Mouse (Mus musculus): ENCODE data around the gene Aspdh.

Aspdh gene

DNA sequence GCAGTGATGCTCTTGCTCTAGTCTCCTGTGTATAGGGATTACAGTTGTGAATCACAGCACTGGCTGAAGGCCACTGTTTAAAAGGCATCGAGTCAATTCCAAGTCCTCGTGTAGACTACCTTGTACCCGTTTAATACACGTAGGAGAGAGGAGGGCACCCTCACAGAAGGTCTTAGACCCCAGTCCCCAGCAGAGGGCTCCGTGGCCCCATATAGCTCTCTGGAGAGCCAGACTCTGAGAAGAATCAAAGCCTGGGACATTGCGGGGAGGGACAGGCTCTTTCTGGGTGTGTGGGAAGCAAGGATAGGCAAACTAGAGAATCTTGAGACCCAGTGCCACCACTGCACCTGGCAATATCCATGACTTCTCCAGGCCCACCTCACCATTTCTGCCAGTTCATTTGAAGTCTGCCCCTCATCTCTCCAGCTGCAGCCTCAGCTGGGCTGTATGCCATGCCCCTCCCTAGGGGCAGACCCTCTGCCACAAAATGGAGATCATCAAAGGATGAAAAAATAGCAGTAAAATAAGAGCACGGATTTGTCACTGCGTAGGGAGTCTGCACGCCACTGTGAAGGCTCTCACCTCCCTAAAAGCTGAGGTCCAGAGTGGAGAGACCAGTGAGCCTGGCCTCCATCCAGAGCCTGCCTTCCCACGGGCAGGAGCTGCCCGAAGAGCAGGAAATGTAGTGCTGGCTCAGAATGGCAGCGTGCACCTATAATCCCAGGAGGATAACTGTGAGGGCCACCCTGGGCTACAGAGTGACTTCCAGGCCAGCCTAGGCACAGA, 18.9 kb upstream of the Aspdh start:
- no peak for DNase-seq (ENCODE audit: low spot score in 2 of 2)

DNA sequence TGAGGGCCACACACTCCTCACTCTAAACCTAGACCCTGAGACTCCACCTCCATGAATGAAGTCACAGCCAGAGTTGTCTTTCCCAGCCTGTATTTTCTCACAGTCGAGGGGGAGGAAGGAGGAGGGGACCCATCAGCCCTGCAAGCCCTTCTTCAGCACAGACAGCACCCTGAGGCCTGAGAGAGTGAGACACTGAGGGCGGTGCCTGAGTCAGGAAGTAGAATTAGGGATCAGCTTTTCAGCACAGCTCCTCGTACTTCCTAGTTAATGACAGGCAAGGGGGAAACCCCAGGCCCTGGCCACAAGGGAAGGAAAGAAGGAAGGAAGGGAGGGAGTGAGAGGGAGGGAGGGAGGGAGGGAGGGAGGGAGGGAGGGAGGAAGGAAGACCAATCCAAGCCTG, 11.9 kb upstream of the Aspdh start:
- no peak for DNase-seq (ENCODE audit: low spot score in 2 of 2)

DNA sequence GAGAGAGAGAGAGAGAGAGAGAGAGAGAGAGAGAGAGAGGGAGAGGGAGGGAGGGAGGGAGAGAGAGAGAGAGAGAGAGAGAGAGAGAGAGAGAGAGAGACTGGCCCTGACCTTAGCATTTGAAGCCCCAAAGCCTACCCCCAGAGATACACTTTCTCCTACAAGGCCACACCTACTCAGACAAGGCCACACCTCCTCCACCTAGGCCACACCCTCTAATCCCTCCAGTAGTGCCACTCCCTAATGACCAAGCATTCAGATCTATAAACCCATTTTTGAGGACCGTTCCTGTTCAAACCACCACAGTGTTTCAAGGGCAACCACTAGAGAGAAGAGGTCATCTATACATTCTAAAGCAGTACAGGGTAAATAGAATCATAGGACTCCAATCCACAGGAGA, 8.9 kb upstream of the Aspdh start:
- DNase-seq (ENCODE audit: low spot score in 2 of 2): peak in 1 of 2 experiments; percentile 0

DNA sequence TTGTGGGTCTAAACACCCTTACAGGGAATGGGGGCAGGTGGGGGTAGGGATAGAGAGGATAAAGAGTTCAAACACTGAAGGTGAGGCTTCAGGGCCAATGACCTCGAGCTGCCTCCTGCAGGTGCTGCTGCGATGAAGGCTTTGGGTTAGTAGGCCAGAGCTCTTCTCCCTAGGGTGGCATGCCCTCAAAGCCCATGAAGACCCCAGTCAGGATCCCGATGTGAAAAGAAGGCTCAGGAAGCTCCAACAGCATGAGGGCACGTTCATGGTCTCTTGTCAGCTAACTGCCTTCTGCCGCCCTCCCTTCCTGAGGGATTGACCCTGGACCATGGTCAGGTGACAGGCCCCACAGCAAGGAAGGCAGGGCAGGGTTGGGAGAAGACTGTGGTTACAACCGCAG, 5.1 kb upstream of the Aspdh start:
- DNase-seq (ENCODE audit: low spot score in 2 of 2): no peak

DNA sequence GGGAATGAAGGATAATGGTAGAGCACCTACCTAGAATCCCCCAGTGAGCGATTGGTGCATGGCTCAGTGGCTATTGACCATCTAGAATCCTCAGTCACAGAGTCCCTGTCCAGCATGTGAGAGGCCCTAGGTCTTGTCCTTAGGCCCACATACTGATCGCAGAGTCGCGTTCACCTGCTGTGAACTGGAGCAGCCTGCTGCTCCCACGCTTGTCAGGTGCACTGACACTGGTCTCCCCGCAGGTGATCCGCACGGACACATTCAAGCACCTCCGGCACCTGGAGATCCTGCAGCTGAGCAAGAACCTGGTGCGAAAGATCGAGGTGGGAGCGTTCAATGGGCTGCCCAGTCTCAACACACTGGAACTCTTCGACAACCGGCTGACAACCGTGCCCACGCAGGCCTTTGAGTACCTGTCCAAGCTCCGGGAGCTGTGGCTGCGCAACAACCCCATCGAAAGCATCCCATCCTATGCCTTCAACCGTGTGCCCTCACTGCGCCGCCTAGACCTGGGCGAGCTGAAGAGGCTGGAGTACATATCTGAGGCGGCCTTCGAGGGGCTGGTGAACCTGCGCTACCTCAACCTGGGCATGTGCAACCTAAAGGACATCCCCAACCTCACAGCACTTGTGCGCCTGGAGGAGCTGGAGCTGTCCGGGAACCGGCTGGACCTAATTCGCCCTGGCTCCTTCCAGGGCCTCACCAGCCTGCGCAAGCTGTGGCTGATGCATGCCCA, 4.3 kb upstream of the Aspdh start:
- no peak for DNase-seq (ENCODE audit: low spot score in 2 of 2)

DNA sequence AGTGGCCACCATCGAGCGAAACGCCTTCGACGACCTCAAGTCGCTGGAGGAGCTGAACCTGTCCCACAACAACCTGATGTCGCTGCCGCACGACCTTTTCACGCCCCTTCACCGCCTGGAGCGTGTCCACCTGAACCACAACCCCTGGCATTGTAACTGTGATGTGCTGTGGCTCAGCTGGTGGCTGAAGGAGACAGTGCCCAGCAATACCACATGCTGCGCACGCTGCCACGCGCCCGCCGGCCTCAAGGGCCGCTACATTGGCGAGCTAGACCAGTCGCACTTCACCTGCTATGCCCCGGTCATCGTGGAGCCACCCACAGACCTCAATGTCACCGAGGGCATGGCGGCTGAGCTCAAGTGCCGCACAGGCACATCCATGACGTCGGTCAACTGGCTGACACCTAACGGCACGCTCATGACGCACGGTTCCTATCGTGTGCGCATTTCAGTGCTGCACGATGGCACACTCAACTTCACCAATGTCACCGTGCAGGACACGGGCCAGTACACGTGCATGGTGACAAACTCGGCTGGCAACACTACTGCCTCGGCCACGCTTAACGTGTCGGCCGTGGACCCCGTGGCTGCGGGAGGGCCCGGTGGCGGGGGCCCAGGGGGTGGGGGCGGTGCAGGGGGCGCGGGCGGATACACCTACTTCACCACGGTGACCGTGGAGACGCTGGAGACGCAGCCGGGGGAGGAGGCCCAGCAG, 3.5 kb upstream of the Aspdh start:
- DNase-seq (ENCODE audit: low spot score in 2 of 2): no peak

DNA sequence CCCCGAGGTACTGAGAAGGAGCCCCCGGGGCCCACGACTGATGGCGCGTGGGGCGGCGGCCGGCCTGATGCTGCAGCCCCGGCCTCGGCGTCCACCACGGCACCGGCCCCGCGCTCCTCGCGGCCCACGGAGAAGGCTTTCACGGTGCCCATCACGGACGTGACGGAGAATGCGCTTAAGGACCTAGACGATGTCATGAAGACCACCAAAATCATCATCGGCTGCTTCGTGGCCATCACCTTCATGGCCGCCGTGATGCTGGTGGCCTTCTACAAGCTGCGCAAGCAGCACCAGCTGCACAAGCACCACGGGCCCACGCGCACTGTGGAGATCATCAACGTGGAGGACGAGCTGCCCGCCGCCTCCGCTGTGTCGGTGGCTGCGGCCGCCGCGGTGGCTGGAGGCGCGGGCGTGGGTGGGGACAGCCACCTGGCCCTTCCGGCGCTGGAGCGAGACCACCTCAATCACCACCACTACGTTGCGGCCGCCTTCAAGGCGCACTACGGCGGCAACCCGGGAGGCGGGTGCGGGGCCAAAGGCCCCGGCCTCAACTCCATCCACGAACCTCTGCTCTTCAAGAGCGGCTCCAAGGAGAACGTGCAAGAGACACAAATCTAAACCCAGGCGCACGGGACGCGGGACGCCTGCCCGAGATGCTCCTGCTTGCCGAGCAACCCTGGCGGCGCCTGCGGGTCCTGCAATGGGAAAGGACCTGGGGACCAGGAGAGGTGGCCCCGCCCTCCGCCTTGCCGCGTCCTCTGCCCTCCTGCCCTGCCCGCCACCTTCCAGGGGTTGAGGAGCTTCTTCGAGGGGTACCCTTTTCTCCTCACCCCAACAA, 2.8 kb upstream of the Aspdh start:
- no peak for DNase-seq (ENCODE audit: low spot score in 2 of 2)

DNA sequence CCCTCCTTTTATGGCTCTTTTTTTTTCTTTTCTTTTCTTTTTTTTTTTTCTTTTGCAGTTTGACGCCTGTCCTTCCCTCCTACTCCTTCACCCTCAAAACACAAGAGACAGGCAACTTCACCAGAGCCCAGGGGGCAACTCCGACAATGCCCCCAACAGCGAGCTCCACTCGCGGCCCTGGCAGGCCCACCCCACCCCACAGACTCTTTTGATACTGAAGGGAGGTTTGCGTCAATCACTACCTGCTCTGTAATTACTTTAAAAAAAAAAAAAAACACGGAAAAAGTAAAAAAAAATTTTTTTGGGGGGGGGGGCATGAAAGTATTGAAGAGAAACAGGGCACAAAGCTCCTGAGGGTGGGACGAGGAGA, 2.1 kb upstream of the Aspdh start:
- DNase-seq (ENCODE audit: low spot score in 2 of 2): no peak

DNA sequence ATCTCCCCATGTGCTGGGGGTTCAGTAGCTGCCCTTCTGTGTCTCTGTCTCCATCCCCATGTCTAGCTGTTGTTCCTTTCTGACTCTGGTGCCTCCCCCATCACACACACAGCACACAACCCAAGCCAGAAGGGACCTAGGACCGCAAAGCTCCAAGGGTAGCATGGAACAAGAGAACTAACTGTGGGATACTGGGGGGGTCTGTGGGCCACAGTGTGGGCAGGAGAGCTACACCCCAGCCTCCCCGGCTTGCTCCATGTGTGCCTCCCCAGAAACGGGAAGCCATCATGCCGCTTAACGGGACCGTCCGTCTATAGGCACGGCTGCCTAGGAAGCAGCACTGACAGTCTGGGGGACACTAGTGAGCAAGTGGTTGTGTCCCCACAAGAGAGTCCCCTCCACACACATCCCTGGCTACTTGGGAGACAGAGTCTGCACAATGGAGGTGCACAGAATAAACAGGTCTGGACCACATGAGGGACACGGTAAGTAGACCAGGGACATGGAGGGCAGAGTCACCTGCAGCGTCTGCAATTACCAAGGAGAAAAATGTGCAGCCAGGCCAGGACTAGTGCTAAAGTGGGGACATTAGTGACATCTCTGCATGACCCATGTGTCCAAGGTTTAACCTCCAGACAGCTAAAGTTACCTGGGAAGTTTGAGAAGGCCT, 1.5 kb upstream of the Aspdh start:
- DNase-seq (ENCODE audit: low spot score in 2 of 2): no peak

DNA sequence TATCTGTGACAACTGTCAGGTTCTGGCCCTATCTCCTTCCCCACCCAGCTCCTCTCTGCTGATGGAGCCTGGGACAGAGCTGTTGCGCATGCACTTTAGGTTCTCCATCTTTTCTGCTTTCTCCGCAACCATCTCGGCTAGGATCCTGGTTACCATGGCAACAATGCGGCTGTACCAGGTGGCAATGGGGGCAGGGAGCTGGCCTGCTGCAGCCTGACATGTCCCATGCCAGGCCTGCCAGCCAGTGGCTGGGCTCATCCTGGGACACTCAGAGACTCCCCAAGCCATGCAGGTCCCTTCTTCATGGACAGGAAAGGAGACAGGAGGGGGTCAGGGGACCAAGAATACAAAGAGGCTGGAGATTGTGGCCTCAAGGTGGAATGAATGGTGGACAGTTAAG, 680 bp upstream of the Aspdh start:
- peak in 1 of 2 experiments; percentile 63 for DNase-seq (ENCODE audit: low spot score in 2 of 2)

DNA sequence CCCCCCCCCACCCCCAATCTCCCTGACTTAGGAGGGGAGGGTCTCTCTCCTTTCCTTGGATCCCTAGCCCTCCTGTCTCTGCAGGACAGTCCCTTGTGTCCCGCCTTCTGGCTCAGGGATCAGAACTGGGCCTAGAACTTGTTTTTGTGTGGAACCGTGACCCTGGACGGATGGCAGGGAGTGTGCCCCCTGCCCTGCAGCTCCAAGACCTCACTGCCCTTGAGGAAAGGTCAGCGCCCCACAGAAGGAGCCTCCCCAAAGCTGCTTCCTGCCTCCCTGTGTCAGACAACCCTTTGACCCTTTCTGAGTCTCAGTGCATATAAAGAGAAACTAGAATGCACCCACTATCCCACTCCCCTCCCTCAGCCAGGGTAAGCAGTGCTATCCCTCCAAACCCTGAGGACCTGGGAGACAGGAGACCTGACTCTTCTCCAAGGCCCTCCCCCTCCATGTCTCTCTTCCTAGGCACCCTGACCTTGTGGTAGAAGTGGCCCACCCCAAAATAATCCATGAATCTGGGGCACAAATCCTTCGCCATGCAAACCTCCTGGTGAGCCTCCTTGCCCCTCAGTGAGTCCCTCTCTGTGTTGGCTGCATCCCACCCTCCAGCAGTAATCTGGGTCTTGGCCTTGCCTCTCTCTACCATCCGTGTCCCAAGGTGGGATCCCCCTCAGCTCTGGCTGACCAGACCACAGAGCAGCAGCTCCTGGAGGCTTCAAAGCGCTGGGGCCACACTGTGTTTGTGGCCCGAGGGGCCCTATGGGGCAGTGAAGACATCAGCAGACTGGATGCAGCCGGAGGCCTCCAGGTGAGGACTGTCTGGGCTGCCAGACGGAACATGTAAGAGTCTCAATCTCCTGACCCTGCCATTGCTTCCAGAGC, 1.1 kb downstream of the Aspdh start:
- peak in 1 of 2 experiments; percentile 9 for DNase-seq (ENCODE audit: low spot score in 2 of 2)

DNA sequence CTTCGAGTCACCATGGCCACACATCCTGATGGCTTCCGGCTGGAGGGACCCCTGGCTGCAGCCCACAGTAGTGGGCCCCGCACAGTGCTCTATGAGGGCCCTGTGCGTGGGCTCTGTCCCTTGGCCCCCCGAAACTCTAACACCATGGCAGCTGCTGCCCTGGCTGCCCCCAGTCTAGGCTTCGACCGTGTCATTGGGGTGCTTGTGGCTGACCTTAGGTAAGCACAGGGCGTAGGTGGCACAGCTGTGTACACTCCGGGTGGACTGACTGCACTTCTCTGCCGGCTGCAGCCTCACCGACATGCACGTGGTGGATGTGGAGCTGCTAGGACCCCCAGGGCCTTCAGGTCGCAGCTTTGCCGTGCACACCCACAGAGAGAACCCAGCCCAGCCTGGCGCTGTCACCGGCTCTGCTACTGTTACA, 1.7 kb downstream of the Aspdh start:
- DNase-seq (ENCODE audit: low spot score in 2 of 2): peak in 1 of 2 experiments; percentile 13

DNA sequence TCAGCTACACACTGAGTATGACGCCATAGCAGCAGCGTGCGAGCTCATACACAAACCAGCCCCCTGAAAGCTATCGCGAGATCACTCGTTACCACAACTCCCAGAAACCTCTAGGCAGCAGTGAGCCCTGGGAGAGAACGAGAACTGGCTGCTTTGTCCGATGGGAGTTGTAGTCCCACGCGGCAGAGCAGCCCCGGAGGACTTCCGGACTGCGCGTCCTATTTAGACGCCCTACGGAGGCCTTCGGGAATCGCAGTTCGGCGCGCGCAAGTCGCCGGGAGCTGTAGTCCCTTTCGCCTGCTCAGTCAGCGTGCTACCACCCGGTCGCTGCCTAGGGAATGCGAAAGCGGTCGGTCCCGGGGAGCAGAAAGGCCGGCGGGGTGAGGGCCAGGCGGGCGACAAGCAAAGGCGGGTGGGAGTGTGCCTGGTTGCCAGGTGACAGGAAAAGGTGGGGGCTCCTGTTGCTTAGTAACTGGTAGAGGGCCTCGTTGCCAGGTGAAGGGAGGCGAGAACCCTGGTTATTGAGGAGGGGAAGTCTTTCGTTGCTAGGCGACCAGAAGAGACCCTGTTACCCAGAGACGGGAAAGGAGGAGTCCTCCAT, 2.7 kb downstream of the Aspdh start, which contains the start of gene Josd2:
TSS of gene Josd2 (plus strand) at position 170 of the 601 bp plus-strand sequence.
- peak; percentile 88 to 94 for DNase-seq (ENCODE audit: low spot score in 2 of 2)

DNA sequence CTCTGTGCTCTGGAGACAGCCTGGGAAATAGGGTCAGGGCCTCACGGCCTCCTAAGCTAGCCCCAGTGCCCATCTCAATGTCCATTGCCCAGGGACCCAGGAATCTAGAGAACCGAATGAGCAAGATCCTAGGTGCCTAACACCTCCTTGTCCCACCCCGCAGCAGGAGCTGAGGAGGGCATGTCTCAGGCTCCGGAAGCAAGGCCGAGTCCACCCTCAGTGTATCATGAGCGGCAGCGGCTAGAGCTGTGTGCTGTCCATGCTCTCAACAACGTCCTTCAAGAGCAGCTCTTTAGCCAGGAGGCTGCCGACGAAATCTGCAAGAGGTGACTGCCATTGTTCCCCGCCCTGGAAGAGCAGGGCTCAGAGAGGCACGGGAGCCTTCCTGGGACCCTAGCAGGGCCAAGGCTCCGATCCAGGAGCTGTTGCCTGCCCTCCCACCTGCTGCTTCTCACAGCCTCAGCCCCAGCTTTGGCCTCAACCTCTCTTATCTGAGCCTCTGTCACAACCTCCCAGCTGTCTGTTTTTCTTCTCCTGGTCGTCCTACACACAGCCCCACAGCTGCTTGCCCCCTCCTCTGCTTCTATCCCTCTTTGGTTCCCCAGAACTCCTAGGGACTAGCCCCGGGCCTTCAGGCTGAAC, 3.6 kb downstream of the Aspdh start:
- peak in 1 of 2 experiments; percentile 20 for DNase-seq (ENCODE audit: low spot score in 2 of 2)

DNA sequence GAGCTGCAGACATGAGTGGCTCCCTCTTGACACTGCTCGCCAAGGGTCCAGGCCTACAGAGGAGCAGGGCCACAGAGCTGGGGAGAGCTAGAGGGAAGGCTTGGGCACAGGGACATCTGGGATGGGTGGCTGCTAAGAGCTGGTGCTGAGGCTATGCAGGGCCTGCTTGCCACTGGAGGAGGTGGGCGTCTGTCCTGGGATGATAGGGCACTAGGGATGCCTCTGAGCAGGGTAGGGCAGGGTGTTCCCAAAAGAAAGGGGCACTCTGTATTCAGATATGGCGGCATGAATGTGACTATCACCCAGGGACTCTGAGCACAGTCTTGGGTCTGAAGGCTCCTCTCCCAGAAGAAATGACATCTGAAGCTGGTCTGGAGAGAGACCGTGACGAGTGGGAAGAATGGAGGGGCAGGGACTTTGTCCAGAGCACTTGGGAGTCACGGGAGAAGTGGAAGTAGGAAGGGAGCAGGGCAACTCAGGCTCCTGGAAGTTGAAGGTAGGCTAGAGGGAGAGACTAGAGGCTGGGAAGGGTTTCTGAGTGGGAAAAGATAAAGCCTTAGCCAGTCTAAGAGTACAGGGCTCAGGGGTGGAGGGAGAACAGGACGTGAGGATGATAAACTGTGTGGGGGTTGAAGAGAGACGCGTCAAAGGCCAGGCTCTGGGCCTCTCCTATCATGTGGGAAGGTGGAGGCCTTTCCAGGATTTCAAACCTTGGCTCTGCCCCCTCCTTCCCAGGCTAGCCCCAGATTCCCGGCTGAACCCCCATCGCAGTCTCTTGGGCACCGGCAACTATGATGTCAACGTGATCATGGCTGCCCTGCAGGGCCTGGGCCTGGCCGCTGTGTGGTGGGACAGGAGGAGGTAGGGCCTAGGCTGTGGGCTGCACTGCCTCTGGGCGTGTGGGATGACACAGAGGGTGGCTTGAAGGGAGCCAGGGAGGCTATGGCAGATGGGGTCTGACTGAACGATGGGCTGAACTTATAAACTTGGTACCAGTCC, 4.8 kb downstream of the Aspdh start:
- no peak for DNase-seq (ENCODE audit: low spot score in 2 of 2)

DNA sequence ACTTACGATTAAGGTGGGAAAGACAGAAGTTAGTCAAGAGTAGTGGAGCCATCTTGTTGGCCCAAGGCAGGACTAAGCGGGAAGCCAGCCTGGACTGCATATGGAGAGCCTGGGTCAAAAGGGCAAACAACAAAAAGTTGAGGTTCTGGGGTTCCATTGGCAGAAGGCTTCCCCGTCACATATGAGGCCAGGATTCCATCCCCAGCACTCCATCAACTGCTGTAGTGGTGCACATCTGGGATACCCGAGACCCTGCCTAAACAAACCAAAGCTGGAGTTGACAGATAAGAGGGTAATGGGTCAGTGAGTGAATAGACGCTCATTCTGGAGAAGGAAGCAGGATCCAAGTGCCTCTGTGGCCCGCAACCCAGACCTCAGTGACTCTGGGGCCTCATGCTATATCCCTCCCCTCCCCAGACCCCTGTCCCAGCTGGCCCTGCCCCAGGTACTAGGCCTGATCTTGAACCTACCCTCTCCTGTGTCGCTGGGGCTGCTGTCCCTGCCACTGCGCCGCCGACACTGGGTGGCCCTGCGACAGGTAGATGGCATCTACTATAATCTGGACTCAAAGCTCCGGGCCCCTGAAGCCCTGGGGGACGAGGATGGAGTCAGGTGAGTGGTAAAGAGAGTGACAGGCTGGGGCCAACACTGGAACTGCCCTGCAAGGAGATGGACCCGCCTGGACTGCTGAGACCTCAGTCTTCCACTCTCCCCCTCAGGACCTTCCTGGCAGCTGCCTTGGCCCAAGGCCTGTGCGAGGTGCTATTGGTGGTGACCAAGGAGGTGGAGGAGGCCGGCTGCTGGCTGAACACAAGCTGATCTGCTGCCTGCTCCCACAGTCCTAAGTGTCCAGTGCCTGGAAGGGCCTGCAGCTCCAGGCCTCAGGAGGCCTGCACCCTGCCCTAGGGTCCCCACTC, 5.8 kb downstream of the Aspdh start:
- peak in 1 of 2 experiments; percentile 4 for DNase-seq (ENCODE audit: low spot score in 2 of 2)
